Mouse (Mus musculus) C2C12 (cell line): ENCODE results near the gene Cox4i2.

Experiments used
- CTCF ChIP-seq: IDR thresholded peaks from one replicate; pipeline ENCODE4 v1.5.1; 2011; ENCODE audit not compliant: control insufficient read depth, insufficient read depth, insufficient read length
- MAX ChIP-seq: IDR thresholded peaks from one replicate; pipeline ENCODE4 v1.6.1; 2011; ENCODE audit warnings: mild to moderate bottlenecking, control low read depth

DNA sequence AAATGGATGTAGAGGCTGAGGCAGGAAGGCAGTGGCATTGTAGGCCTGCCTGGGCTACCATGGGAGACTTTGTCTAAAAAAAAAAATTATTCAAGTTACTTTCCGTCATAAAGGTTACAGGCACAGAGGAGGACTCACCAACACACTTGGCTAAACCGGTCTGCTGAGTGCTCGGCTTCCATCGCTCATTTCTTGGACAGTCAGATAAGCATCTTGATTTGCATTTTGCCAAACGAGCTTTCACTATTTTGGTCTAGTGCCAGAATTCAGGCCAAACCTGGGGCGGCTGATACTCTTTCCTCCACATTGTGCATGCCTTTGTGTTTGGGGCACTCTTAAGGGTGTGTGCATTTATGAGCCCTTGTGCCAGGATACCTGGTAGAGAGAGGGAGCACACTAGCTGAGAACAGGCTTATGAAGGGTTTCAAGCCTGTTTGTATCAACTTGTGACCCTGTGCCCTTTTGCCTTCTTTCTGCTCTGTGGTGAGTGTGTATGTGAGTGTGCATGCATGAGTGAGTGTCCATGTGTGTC lies 37.7 kb upstream of the Cox4i2 start:
- TF ChIP-seq CTCF (no peak), MAX (no peak)
